Mouse (Mus musculus) forebrain, postnatal 0 days (tissue): Measurements from ENCODE around the gene Otx2. TPM values are rescaled to one million over a fixed set of nuclear protein-coding genes. Genes with fewer than 3 reads are reported as not detected.
A peak's percentile ranks its signal among the peaks of the same experiment; 100 is the strongest.

Experiments used
- ATAC-seq: fragments of 200-750 bp; cut with Nextera tagmentation; 2 replicates; pipeline ENCODE4 v1.8.0; 2017; ENCODE audit warnings: mild to moderate bottlenecking, moderate library complexity
- DNase-seq: peaks from one replicate; pipeline ENCODE4 v3.0.0-alpha.2; 2015
- H3K27ac ChIP-seq: fragments of 300-500 bp; sonication (generic); 2 replicates; pipeline ENCODE4 v1.5.1; 2014; ENCODE audit warnings: low read depth, mild to moderate bottlenecking, antibody characterized with exemption, low read length, moderate library complexity, mixed read lengths
- H3K27me3 ChIP-seq: fragments of 300-500 bp; sonication (generic); 2 replicates; pipeline ENCODE4 v1.6.1; 2014; ENCODE audit warnings: mild to moderate bottlenecking, low read length, mixed read lengths; ENCODE audit not compliant: insufficient read depth
- H3K36me3 ChIP-seq: fragments of 300-500 bp; sonication (generic); 2 replicates; pipeline ENCODE4 v1.6.1; 2014; ENCODE audit warnings: mild to moderate bottlenecking, moderate library complexity; ENCODE audit not compliant: insufficient read depth
- H3K4me1 ChIP-seq: fragments of 300-500 bp; sonication (generic); 2 replicates; pipeline ENCODE4 v1.6.1; 2014; ENCODE audit warnings: antibody characterized with exemption; ENCODE audit not compliant: insufficient read depth
- H3K4me2 ChIP-seq: fragments of 300-500 bp; sonication (generic); 2 replicates; pipeline ENCODE4 v1.6.1; 2014; ENCODE audit warnings: low read depth, mild to moderate bottlenecking, moderate library complexity
- H3K4me3 ChIP-seq: fragments of 300-500 bp; sonication (generic); 2 replicates; pipeline ENCODE4 v1.5.1; 2014; ENCODE audit warnings: low read depth, low read length, mixed read lengths
- H3K9ac ChIP-seq: fragments of 300-500 bp; sonication (generic); 2 replicates; pipeline ENCODE4 v1.6.1; 2014; ENCODE audit warnings: mild to moderate bottlenecking
- H3K9me3 ChIP-seq: fragments of 300-500 bp; sonication (generic); 2 replicates; pipeline ENCODE4 v1.6.1; 2016; ENCODE audit warnings: low read length
- CTCF ChIP-seq: sonication (generic); IDR thresholded peaks from 2 replicates; pipeline ENCODE4 v1.5.1; 2016; ENCODE audit warnings: antibody characterized with exemption, control low read depth, low read depth
- WGBS: fragments of 180-500 bp; shearing (Covaris S2); extraction: QIAGEN DNeasy Blood & Tissue Kit; methylation state at CpG from one replicate; pipeline ENCODE4 v1.1.7; 2014; 5-methylcytosine and 5-hydroxymethylcytosine counted together
- polyA plus RNA-seq: library from polyadenylated mRNA; unstranded; fragments of >200 nt; fragmentation: Nextera tagmentation; extraction: Ambion mirVana; gene quantifications from 2 replicates; pipeline ENCODE4 v1.2.1, GENCODE M21; 2015
- total RNA-seq: library from RNA; depleted of rRNA; stranded (reverse); fragments of >200 nt; gene quantifications from 2 replicates; pipeline ENCODE4 v1.2.3, GENCODE M21; 2014; rRNA removed

Otx2 gene
- 11.6 and 15.0 TPM in 2 replicates for total RNA-seq
- polyA plus RNA-seq = 7.2 and 12.9 TPM in 2 replicates

DNA sequence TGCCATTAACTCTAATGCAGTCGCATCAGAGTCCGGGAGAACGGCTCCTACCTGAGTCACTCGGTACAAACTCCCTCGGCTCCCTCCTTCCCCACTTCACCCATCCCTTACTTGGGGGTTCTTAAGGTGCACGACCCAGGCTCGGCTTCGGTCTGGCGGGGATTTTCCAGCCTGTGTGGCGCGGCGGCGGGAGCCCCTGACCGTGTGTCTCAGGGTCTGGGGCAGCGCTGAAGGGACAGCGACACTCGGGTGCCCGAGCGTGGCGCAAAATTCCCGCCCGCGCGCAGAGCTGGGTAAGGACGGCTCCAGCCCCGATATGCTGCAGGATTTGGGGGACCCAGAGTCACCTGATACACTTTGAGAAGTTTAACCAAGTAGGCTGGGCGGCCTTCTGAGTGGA, at the start of gene Otx2:
Gene Otx2 (minus strand): TSS at position 279 of the 400 bp plus-strand sequence.
- no peak for ATAC-seq
- peaks cover 72% of the 10 kb centered on the region for H3K27me3 ChIP-seq
- peak within 1 kb of the TSS; percentile 34 for H3K4me2 ChIP-seq
- TF ChIP-seq CTCF = no peak
- no peaks in the 10 kb centered on the region for H3K36me3 ChIP-seq
- WGBS = under 1% methylated on average over 27 of the region's 27 CpGs
- H3K27ac ChIP-seq = no peak within 1 kb of the TSS
- H3K9ac ChIP-seq = no peak within 1 kb of the TSS
- peak within 1 kb of the TSS; percentile 6; the same call in 1 of the 2 replicates for H3K4me3 ChIP-seq
- H3K4me1 ChIP-seq = no peaks in the 10 kb centered on the region
- no peaks in the 10 kb centered on the region for H3K9me3 ChIP-seq
- DNase-seq = no peak

- Histone ChIP-seq H3K27me3 (no peaks in the 10 kb centered on the region), H3K36me3 (no peaks in the 10 kb centered on the region), H3K9ac (no peak overlapping the region), H3K9me3 (no peaks in the 10 kb centered on the region), H3K4me1 (no peaks in the 10 kb centered on the region), H3K4me3 (no peak overlapping the region), H3K4me2 (no peak overlapping the region), H3K27ac (no peak overlapping the region)
- no peak for ATAC-seq
- DNase-seq = no peak
- no peak for TF ChIP-seq CTCF
- 40% methylated on average over 4 of the region's 4 CpGs for WGBS
Observed at GRCm38 (mm10) chr14:48722763-48723162, 49.1 kb upstream of the Otx2 start.

DNA sequence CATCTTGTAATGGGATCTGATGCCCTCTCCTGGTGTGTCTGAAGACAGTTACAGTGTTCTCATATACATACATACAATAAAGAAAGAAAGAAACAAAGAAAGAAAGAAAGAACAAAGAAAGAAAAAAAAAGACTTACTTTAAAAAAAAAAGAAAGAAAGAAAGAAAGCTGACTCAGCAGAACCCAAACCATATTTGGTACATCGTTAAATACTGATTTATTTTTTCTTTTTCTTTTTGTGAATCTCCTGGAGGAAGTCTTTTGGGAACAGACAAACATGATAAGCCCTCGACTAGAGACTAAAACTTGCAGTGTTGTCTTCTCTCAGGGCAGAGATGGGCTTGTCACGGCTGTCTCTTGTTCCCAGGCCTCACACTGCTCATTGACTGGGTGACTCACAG, 45.7 kb upstream of the Otx2 start:
- no peaks in the 10 kb centered on the region for H3K36me3 ChIP-seq
- no peak overlapping the region for H3K4me3 ChIP-seq
- 68% methylated on average over 3 of the region's 3 CpGs for WGBS
- H3K4me2 ChIP-seq = no peak overlapping the region
- H3K27ac ChIP-seq = no peak overlapping the region
- no peak overlapping the region for H3K9ac ChIP-seq
- no peaks in the 10 kb centered on the region for H3K4me1 ChIP-seq
- DNase-seq = no peak
- ATAC-seq = no peak
- H3K27me3 ChIP-seq = no peaks in the 10 kb centered on the region
- no peak for TF ChIP-seq CTCF
- no peaks in the 10 kb centered on the region for H3K9me3 ChIP-seq

DNA sequence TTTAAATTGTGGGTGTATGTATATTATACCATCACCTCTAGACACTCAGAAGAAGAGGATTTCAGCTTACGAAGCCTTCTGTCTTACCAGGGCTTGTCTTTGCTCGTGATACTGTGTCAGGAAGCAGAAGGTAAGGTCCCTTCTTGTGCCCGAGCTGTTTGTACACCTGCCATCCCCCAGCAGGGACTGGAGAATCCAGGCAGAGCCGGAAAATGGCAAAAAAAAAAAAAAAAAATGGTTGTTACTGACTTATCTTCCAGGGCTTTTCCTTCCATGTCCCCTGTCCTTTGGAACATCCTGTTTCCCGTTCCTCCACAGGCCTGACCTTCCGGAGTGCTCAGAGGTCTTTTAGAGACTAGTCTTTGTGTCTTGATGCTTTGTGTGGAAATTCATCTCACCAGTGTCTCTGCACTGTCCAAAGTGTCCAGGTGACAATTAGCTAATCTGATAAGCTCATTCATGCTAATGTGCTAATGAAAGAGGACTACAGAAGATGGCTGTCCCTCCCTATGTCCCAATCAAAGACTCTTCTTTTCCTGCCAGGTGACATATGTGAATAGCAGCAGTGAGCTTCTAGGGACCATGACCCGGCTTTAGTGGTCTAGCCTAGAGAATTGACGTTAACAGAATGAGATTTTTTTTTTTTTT, 44.1 kb upstream of the Otx2 start:
- H3K9ac ChIP-seq = no peak overlapping the region
- no peaks in the 10 kb centered on the region for H3K4me1 ChIP-seq
- 87% methylated on average over 8 of the region's 8 CpGs for WGBS
- no peak overlapping the region for H3K27ac ChIP-seq
- no peak overlapping the region for H3K4me2 ChIP-seq
- H3K4me3 ChIP-seq = no peak overlapping the region
- DNase-seq = no peak
- H3K36me3 ChIP-seq = no peaks in the 10 kb centered on the region
- H3K9me3 ChIP-seq = no peaks in the 10 kb centered on the region
- TF ChIP-seq CTCF = no peak
- H3K27me3 ChIP-seq = no peaks in the 10 kb centered on the region
- no peak for ATAC-seq

DNA sequence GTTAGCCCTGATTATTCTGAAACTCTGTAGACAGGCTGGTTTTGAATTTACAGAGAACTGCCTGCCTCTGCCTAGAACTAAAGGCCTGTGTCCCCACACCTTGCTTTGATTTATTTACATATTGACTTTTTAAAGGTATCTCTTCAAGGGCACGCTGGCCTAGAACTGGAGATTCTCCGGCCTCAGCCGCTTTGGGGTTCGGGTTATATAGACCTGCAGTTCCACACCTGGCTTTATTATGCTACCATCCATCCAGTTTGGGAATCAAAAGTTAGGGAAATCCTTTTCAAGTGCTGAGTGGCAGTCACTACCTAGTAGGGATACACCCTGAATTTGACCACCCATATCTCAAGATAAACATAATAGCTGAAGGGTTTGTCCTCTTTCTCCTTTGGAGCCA, 42.8 kb upstream of the Otx2 start:
- Histone ChIP-seq H3K4me1 (no peaks in the 10 kb centered on the region), H3K27me3 (no peaks in the 10 kb centered on the region), H3K27ac (no peak overlapping the region), H3K4me2 (no peak overlapping the region), H3K9ac (no peak overlapping the region), H3K36me3 (no peaks in the 10 kb centered on the region), H3K9me3 (no peaks in the 10 kb centered on the region), H3K4me3 (no peak overlapping the region)
- no peak for DNase-seq
- 93% methylated on average over 4 of the region's 4 CpGs for WGBS
- no peak for TF ChIP-seq CTCF
- no peak for ATAC-seq

DNA sequence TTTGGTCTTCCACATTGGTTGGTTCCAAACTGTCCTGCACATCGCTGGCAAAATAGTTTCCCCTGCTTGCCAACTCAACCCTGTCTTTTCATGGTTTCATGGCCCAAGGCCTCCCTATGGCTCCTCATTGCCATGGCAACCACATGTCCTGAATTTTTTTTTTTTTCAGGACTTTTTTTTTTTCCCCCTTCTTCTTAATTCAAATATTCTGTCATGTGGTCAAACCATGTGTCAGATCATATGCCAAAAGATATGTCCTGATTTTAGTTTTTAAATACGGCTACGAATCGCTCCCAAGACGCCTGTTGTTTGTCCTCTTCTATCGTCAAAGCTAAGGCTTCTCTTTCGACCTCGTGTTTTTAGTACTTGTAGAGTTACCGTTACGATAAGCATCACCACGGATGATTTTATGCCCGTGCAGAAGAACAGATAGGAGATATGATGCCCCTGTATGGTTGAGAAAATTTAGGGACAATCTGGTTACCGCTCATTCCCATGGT, 37.3 kb upstream of the Otx2 start:
- 67% methylated on average over 13 of the region's 13 CpGs for WGBS
- Histone ChIP-seq H3K4me3 (no peak overlapping the region), H3K4me2 (peak overlapping the region; percentile 15), H3K36me3 (no peaks in the 10 kb centered on the region), H3K4me1 (peaks cover 11% of the 10 kb centered on the region; the same call in 1 of the 2 replicates), H3K9ac (no peak overlapping the region), H3K27ac (no peak overlapping the region), H3K9me3 (no peaks in the 10 kb centered on the region), H3K27me3 (peaks cover 8% of the 10 kb centered on the region; the same call in 1 of the 2 replicates)
- DNase-seq (peak; percentile 48), ATAC-seq (peak; percentile 40)
- no peak for TF ChIP-seq CTCF
